ENCODE assay signal across 8 mouse cellular contexts in the genomic region with DNA sequence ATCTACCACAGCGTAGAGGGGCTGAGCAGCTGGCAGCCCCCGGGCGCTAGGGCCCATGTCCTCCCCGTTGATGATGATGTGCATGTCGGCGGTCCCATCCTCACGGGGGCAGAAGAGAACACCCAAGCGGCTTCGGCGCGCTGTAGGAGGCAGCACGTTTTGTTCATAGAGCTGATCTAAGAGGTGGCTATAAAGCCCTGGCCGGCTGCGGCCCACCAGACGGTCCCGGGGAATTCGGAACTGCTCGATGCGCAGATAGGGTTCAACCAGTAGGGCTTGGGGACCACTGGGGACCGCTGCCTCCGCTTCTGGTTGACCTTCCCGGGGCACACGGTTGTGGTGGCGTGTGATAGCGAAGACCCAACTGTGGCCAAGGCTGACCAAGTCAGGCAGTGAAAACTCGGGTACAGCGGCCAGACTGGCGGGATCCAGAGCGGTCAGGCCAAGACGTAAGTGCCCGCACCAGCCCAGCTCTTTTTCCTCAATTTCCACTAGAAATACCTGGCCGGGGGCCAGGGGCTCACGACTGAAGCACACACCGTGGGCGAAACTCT. TPM values are rescaled to one million over a fixed set of nuclear protein-coding genes. Genes with fewer than 3 reads are reported as not detected.
DNase-seq lines count a peak whose midpoint lies in the region; ATAC-seq and TF ChIP-seq lines count a peak whose summit lies in the region.

A gene (plus strand): TSS at position 126 of the 554 bp plus-strand sequence.

- no peak for DNase-seq in ES-E14 (ENCODE audit: low read depth, low spot score)
- DNase-seq in cerebellum, adult 11-12 months: peak; percentile 76
- peak; percentile 62 for DNase-seq in heart, postnatal 25 days (ENCODE audit: low spot score)
- DNase-seq in layer of hippocampus, adult 11-12 months (ENCODE audit: low spot score): peak; percentile 84
- DNase-seq in lung, adult 18-20 months: peak; percentile 79 to 84

- ATAC-seq in forebrain, embryonic 16.5 days: peak; percentile 79
- peak; percentile 73 for ATAC-seq in neural tube, embryonic 14.5 days (ENCODE audit: low read depth)

- H3K27ac ChIP-seq in ES-E14 (ENCODE audit: insufficient read depth, low read depth, low read length, poor library complexity, severe bottlenecking): 0 out of 2 replicates have a peak within 1 kb of the TSS, but pooled peaks have one; percentile 0
- peak within 1 kb of the TSS; percentile 82 for H3K27ac ChIP-seq in forebrain, embryonic 16.5 days (ENCODE audit: low read length)
- peak within 1 kb of the TSS; percentile 74 for H3K27ac ChIP-seq in neural tube, embryonic 14.5 days (ENCODE audit: low read depth, low read length)
- peak within 1 kb of the TSS; percentile 43 for H3K27ac ChIP-seq in testis, adult 2 months (ENCODE audit: control insufficient read depth, insufficient read depth, low read depth, low read length)

- 0 out of 2 replicates have a peak, but pooled peaks have one; percentile 31 for TF ChIP-seq CTCF in testis, adult 2 months (IDR thresholded peaks at IDR 0.05; ENCODE audit: control insufficient read depth, insufficient read depth, insufficient replicate concordance, low read depth, low read length)

- in situ Hi-C loops in ES-E14 (cut with MboI; ENCODE audit: low sequenced_read_pairs in 2 of 2, unreplicated experiment in 2 of 2): no loop called here

- H3K27me3 ChIP-seq in forebrain, embryonic 16.5 days (replicated peaks; ENCODE audit: control insufficient read depth, insufficient read depth, low read length): no peaks in the 10 kb centered on the region
- H3K27me3 ChIP-seq in neural tube, embryonic 14.5 days (ENCODE audit: control insufficient read depth, insufficient read depth, low read length): no peaks in the 10 kb centered on the region
- no peaks in the 10 kb centered on the region for H3K27me3 ChIP-seq in testis, adult 2 months (ENCODE audit: control insufficient read depth, insufficient read depth, low read length)

- under 1% methylated on average over 35 of the region's 35 CpGs for WGBS in forebrain, embryonic 16.5 days
- WGBS in neural tube, embryonic 14.5 days: under 1% methylated on average over 35 of the region's 35 CpGs

- H3K4me2 ChIP-seq in forebrain, embryonic 16.5 days (ENCODE audit: low read length): peak within 1 kb of the TSS; percentile 98
- H3K4me2 ChIP-seq in neural tube, embryonic 14.5 days (ENCODE audit: low read depth, low read length): peak within 1 kb of the TSS; percentile 99

- intact Hi-C loops in heart, postnatal 25 days (cut with DNase I): loop anchor here (2.0 to 10.0 kb wide), 4 partner anchors 44 to 202 kb away; a partner anchor contains a TSS

- peak within 1 kb of the TSS; percentile 75 for H3K9ac ChIP-seq in ES-E14 (ENCODE audit: insufficient read depth, low read depth, low read length, poor library complexity, severe bottlenecking)
- H3K9ac ChIP-seq in forebrain, embryonic 16.5 days (replicated peaks; ENCODE audit: low read depth, low read length): peak within 1 kb of the TSS; percentile 86
- H3K9ac ChIP-seq in neural tube, embryonic 14.5 days (replicated peaks; ENCODE audit: low read depth, low read length): peak within 1 kb of the TSS; percentile 78

- TF ChIP-seq POLR2A in testis, adult 2 months (IDR thresholded peaks at IDR 0.05; ENCODE audit: control insufficient read depth, low read depth, low read length): no peak

- H3K36me3 ChIP-seq in ES-E14 (ENCODE audit: control insufficient read depth, insufficient read depth, low read length, poor library complexity, severe bottlenecking): peaks cover 21% of the 10 kb centered on the region
- peaks cover 4% of the 10 kb centered on the region; the same call in 1 of the 2 replicates for H3K36me3 ChIP-seq in forebrain, embryonic 16.5 days (ENCODE audit: control insufficient read depth, insufficient read depth)
- peaks cover 4% of the 10 kb centered on the region; the same call in 1 of the 2 replicates for H3K36me3 ChIP-seq in neural tube, embryonic 14.5 days (ENCODE audit: control insufficient read depth, insufficient read depth, low read length)
- H3K36me3 ChIP-seq in testis, adult 2 months (ENCODE audit: control insufficient read depth, insufficient read depth, low read length): no peaks in the 10 kb centered on the region

- H3K4me3 ChIP-seq in ES-E14 (ENCODE audit: insufficient read depth in 1 of 2, low read depth in 1 of 2, low read length in 2 of 2, poor library complexity in 1 of 2, severe bottlenecking in 1 of 2): peak within 1 kb of the TSS; percentile 75 to 78
- H3K4me3 ChIP-seq in forebrain, embryonic 16.5 days (replicated peaks; ENCODE audit: low read length): peak within 1 kb of the TSS; percentile 82
- peak within 1 kb of the TSS; percentile 70 for H3K4me3 ChIP-seq in neural tube, embryonic 14.5 days (ENCODE audit: low read depth, low read length)
- peak within 1 kb of the TSS; percentile 84 for H3K4me3 ChIP-seq in testis, adult 2 months (ENCODE audit: control insufficient read depth, low read depth, low read length)

- H3K9me3 ChIP-seq in ES-E14 (ENCODE audit: control insufficient read depth, insufficient read depth, low read depth, low read length): no peaks in the 10 kb centered on the region
- no peaks in the 10 kb centered on the region for H3K9me3 ChIP-seq in forebrain, embryonic 16.5 days (ENCODE audit: control insufficient read depth, low read length)
- no peaks in the 10 kb centered on the region for H3K9me3 ChIP-seq in neural tube, embryonic 14.5 days (ENCODE audit: control insufficient read depth, low read length)

- H3K4me1 ChIP-seq in ES-E14 (ENCODE audit: control insufficient read depth in 2 of 2, insufficient read depth in 2 of 2, low read length in 2 of 2, poor library complexity in 1 of 2): peaks cover 2 to 17% of the 10 kb centered on the region in 2 experiments; a peak in 2 of 4 replicates
- peaks cover 20% of the 10 kb centered on the region for H3K4me1 ChIP-seq in forebrain, embryonic 16.5 days (replicated peaks; ENCODE audit: control insufficient read depth, insufficient read depth, low read length)
- peaks cover 3% of the 10 kb centered on the region; the same call in 1 of the 2 replicates for H3K4me1 ChIP-seq in neural tube, embryonic 14.5 days (ENCODE audit: control insufficient read depth, insufficient read depth, low read length)
- peaks cover 18% of the 10 kb centered on the region for H3K4me1 ChIP-seq in testis, adult 2 months (ENCODE audit: control insufficient read depth, insufficient read depth, low read length)

TF ChIP-seq in ES-E14, 5 proteins besides CTCF, POLR2A, EP300 and RAD21:
- TF ChIP-seq ZC3H11A (IDR thresholded peaks at IDR 0.05; ENCODE audit: borderline replicate concordance, low read depth, low read length) (no peak), MAFK (IDR thresholded peaks at IDR 0.05; ENCODE audit: insufficient read depth, low read depth, low read length) (no peak), ZNF384 (IDR thresholded peaks at IDR 0.05; ENCODE audit: low read depth, low read length) (no peak), CHD2 (IDR thresholded peaks at IDR 0.05; ENCODE audit: low read depth, low read length) (no peak), HCFC1 (IDR thresholded peaks at IDR 0.05; ENCODE audit: borderline replicate concordance, insufficient read depth, low read length) (0 out of 2 replicates have a peak, but pooled peaks have one; percentile 33)

RNA-seq across cellular contexts. Expression of the gene that starts here (rescaled TPM):
- total RNA-seq in ES-E14 (2012; rRNA removed): 103 and 216 TPM in 2 replicates
- 98.9 and 102 TPM in 2 replicates for polyA plus RNA-seq in forebrain, embryonic 16.5 days (2015; fragmentation: Nextera tagmentation; extraction: Ambion mirVana)
- total RNA-seq in heart, postnatal 25 days (2021): 100 to 1,000 TPM in 1 of 2 experiments, 10 to 100 TPM in 1; 90.9 to 108 TPM
- 81.2 and 102 TPM in 2 replicates for polyA plus RNA-seq in neural tube, embryonic 14.5 days (2014; fragmentation: Nextera tagmentation; extraction: Ambion mirVana)
- polyA plus RNA-seq in testis, adult 2 months (2012; rRNA removed): 22.7 and 25.9 TPM in 2 replicates

Comparison
In these comparisons a context has a peak if more than half of its experiments do, and no peak if none do; other contexts are left out.
1. H3K27ac ChIP-seq: peak in every context shown above with its lines; median percentile 82 in forebrain, embryonic 16.5 days; 74 in neural tube, embryonic 14.5 days; 43 in testis, adult 2 months; 0 in ES-E14.